ENCODE assay signal across 13 mouse cellular contexts in genomic region chr15:32009818-32010217, GRCm38 (mm10).
DNase-seq lines count a peak whose midpoint lies in the region; ATAC-seq and TF ChIP-seq lines count a peak whose summit lies in the region.
"Had no signal": no experiment of that assay in that cellular context is flagged by ENCODE, and none has a peak within 500 bp of the region (broad histone marks: within the 10 kb centered on the region; RNA-seq: fewer than 3 reads in every experiment).

No protein-coding gene starts in this region.

- peak; percentile 34 for TF ChIP-seq CTCF in Patski (IDR thresholded peaks at IDR 0.05)

- CTCF ChIA-PET in Patski (lab: Charles Lee), result interaction anchor here (0.9 kb wide), 1 partner anchor 9 kb away, joined by 3 read pairs; no protein-coding TSS in a partner anchor

- in situ Hi-C loops in Patski (cut with MboI; ENCODE audit: low pct_unique_long_range_greater_than_20kb), result loop anchor here (5.0 to 25.0 kb wide), 4 partner anchors 232 to 717 kb away; partner anchors contain the start of gene Sema5a

- POLR2A ChIA-PET in Patski (lab: Charles Lee), result no interaction called here

- no peak for ATAC-seq in Patski
- ATAC-seq: midbrain, embryonic 13.5 days had no signal

- peak; percentile 12 for DNase-seq in kidney, postnatal 10 days
- DNase-seq in kidney, adult 11 months, result no peak
- DNase-seq in lung, postnatal 36 days, result peak; percentile 2
- no peak for DNase-seq in lung, postnatal 4 days
- DNase-seq in Patski (ENCODE audit: low read depth, low spot score), result no peak
- DNase-seq in spleen, adult 12 weeks (ENCODE audit: low spot score), result no peak
- no peak for DNase-seq in cerebellum, postnatal 14 days
- DNase-seq: cerebellum, adult 18-20 months had no signal

- no peaks in the 10 kb centered on the region for H3K27me3 ChIP-seq in Patski
- H3K27me3 ChIP-seq: embryonic facial prominence, embryonic 15.5 days; forebrain, embryonic 12.5 days; heart, embryonic 15.5 days; hindbrain, embryonic 13.5 days; midbrain, embryonic 13.5 days had no signal

Comparison
In these comparisons a context has a peak if more than half of its experiments do, and no peak if none do; other contexts are left out.
1. DNase-seq: peak in kidney, postnatal 10 days (single experiment) and lung, postnatal 36 days (single experiment); none in kidney, adult 11 months (single experiment), lung, postnatal 4 days (0 of 2), Patski (single experiment), spleen, adult 12 weeks (single experiment) and cerebellum, postnatal 14 days (0 of 2).